Mouse (Mus musculus): Measurements from ENCODE around the gene Elf4. TPM values are rescaled to one million over a fixed set of nuclear protein-coding genes. Genes with fewer than 3 reads are reported as not detected.

The Elf4 gene
- total RNA-seq (2023) = 100 TPM

DNA sequence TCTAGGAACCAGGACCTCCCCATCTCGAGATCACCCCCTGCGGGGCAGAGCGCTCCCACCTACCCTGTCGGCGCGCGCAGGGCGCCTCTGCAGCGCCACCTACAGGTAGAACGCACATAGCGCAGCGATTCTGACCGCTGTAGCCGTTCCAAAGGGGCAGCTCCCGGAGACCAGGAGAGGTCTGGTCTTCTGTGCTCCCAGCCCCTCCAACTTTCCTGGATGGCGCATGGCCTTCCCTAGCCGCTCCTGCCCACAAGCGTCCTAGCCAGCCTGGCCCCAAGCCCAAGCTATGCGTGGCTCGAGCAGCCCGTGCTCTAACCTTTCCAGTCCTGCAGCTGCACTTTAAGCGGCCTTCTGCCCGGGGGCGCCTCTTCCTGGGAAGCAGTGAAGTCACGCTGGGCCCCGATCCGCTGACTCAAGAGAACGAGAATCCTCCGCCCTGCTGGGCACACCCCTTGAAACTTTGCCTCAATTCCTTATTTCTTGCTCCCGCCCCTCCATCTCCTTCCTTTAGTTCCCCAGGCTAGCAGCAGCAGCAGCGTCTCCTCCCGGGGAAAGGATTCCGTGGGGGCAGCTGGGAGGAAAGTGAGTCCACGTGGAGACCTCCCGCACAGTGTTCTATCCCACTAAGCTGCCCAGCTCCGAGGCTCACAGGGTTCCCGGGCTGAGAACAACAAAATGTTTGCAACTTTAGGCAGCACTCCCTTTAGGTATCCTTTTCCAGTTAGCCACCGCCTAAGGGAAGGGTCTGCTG lies at the start of gene Elf4:
TSS of gene Elf4 (minus strand) at position 379 of the 754 bp plus-strand sequence.

Other genes starting within 250 kb of the Elf4 start
- gene Utp14a, start 206.3 kb downstream of the Elf4 start, total RNA-seq (2023) = 42.5 TPM
- 11.5 TPM for gene Bcorl1, start 121.8 kb downstream of the Elf4 start, total RNA-seq (2023)
- 20.3 TPM for gene Aifm1, start 50.4 kb upstream of the Elf4 start, total RNA-seq (2023)
- gene Rab33a, start 56.2 kb upstream of the Elf4 start, total RNA-seq (2023) = not detected
- gene Zfp280c, start 131.4 kb upstream of the Elf4 start, total RNA-seq (2023) = 34.2 TPM
- gene Slc25a14, start 160.3 kb upstream of the Elf4 start, total RNA-seq (2023) = 6.2 TPM
- gene Gpr119, start 211.3 kb upstream of the Elf4 start, total RNA-seq (2023) = not detected
- gene Rbmx2, start 231.9 kb upstream of the Elf4 start, total RNA-seq (2023) = 10.0 TPM